Mouse (Mus musculus): ENCODE data around the gene Clcn2.

GRCm38 (mm10) chr16:20736823-20737222 lies 19.3 kb upstream of the Clcn2 start:
- TF ChIP-seq POLR2A (IDR thresholded peaks at IDR 0.05; ENCODE audit: control insufficient read depth, low read depth, low read length), result no peak
- TF ChIP-seq CTCF (IDR thresholded peaks at IDR 0.05; ENCODE audit: control insufficient read depth, insufficient read depth, insufficient replicate concordance, low read depth, low read length), result no peak
